Mouse (Mus musculus) lung, embryonic 16.5 days (tissue): ENCODE data around the gene Raly. TPM values are rescaled to one million over a fixed set of nuclear protein-coding genes. Genes with fewer than 3 reads are reported as not detected.
A peak's percentile ranks its signal among the peaks of the same experiment; 100 is the strongest.
"Not testable (repeated sequence)": the region's sequence is repeated elsewhere in the genome, so short reads cannot be mapped to it uniquely, and the experiment has no call there.

Source experiments
- ATAC-seq: fragments of 200-750 bp; cut with Nextera tagmentation; 2 replicates; pipeline ENCODE4 v1.8.0; 2017; ENCODE audit warnings: low read depth, mild to moderate bottlenecking, moderate library complexity
- H3K27ac ChIP-seq: fragments of 300-500 bp; sonication (generic); 2 replicates; pipeline ENCODE4 v1.5.1; 2014; ENCODE audit warnings: mild to moderate bottlenecking, control low read depth, low read length
- H3K27me3 ChIP-seq: fragments of 300-500 bp; sonication (generic); 2 replicates; pipeline ENCODE4 v1.6.1; 2014; ENCODE audit warnings: low read depth, low read length, mixed read lengths; ENCODE audit not compliant: control insufficient read depth, insufficient read depth
- H3K36me3 ChIP-seq: fragments of 300-500 bp; sonication (generic); 2 replicates; pipeline ENCODE4 v1.6.1; 2014; ENCODE audit warnings: low read length; ENCODE audit not compliant: control insufficient read depth, insufficient read depth
- H3K4me1 ChIP-seq: fragments of 300-500 bp; sonication (generic); replicated peaks from 2 replicates; pipeline ENCODE4 v1.6.1; 2014; ENCODE audit warnings: low read length, mixed read lengths; ENCODE audit not compliant: control insufficient read depth, insufficient read depth
- H3K4me2 ChIP-seq: fragments of 300-500 bp; sonication (generic); 2 replicates; pipeline ENCODE4 v1.6.1; 2014; ENCODE audit warnings: low read depth, low read length, control low read depth
- H3K4me3 ChIP-seq: fragments of 300-500 bp; sonication (generic); 2 replicates; pipeline ENCODE4 v1.5.1; 2014; ENCODE audit warnings: mild to moderate bottlenecking, low read length, control low read depth
- H3K9ac ChIP-seq: fragments of 300-500 bp; sonication (generic); 2 replicates; pipeline ENCODE4 v1.6.1; 2014; ENCODE audit warnings: low read length, control low read depth
- H3K9me3 ChIP-seq: fragments of 300-500 bp; sonication (generic); 2 replicates; pipeline ENCODE4 v1.6.1; 2016; ENCODE audit warnings: low read length; ENCODE audit not compliant: control insufficient read depth
- WGBS: fragments of 180-500 bp; shearing (Covaris S2); extraction: QIAGEN DNeasy Blood & Tissue Kit; methylation state at CpG from one replicate; pipeline ENCODE4 v1.1.7; 2014; 5-methylcytosine and 5-hydroxymethylcytosine counted together
- polyA plus RNA-seq: library from polyadenylated mRNA; unstranded; fragments of >200 nt; fragmentation: Nextera tagmentation; extraction: Ambion mirVana; gene quantifications from 2 replicates; pipeline ENCODE4 v1.2.1, GENCODE M21; 2015

Gene Raly
- polyA plus RNA-seq, 1 experiment from 2014 or later: 43.4 TPM

- H3K27me3 ChIP-seq, H3K4me1 ChIP-seq, ATAC-seq, H3K4me3 ChIP-seq, H3K27ac ChIP-seq, H3K4me2 ChIP-seq, H3K9ac ChIP-seq, H3K36me3 ChIP-seq, H3K9me3 ChIP-seq: not testable (repeated sequence)
- WGBS: 82% methylated on average over 8 of the region's 8 CpGs
Measured at GRCm38 (mm10) chr2:154899004-154899403, 108.1 kb downstream of the Raly start.

GRCm38 (mm10) chr2:154899412-154899811 lies 108.5 kb downstream of the Raly start:
- not testable (repeated sequence) for H3K4me2 ChIP-seq, H3K4me1 ChIP-seq, H3K9me3 ChIP-seq, H3K36me3 ChIP-seq, H3K27me3 ChIP-seq, H3K27ac ChIP-seq, H3K9ac ChIP-seq, ATAC-seq, H3K4me3 ChIP-seq
- whole genome bisulfite sequencing: 72% methylated on average over 4 of the region's 4 CpGs

GRCm38 (mm10) chr2:154902111-154902510 lies 111.2 kb downstream of the Raly start:
- no peak overlapping the region for H3K9ac ChIP-seq
- no peaks in the 10 kb centered on the region for H3K27me3 ChIP-seq
- H3K4me3 ChIP-seq: no peak overlapping the region
- H3K36me3 ChIP-seq: no peaks in the 10 kb centered on the region
- no peak overlapping the region for H3K4me2 ChIP-seq
- ATAC-seq: no peak
- no peaks in the 10 kb centered on the region for H3K9me3 ChIP-seq
- no peak overlapping the region for H3K27ac ChIP-seq
- WGBS: 71% methylated on average over 3 of the region's 3 CpGs
- no peaks in the 10 kb centered on the region for H3K4me1 ChIP-seq

- H3K4me2 ChIP-seq: no peak overlapping the region
- 54% methylated on average over 2 of the region's 2 CpGs for WGBS
- no peaks in the 10 kb centered on the region for H3K4me1 ChIP-seq
- H3K4me3 ChIP-seq: no peak overlapping the region
- H3K36me3 ChIP-seq: no peaks in the 10 kb centered on the region
- no peaks in the 10 kb centered on the region for H3K27me3 ChIP-seq
- no peak overlapping the region for H3K27ac ChIP-seq
- no peak for ATAC-seq
- H3K9me3 ChIP-seq: no peaks in the 10 kb centered on the region
- H3K9ac ChIP-seq: no peak overlapping the region
Measured at GRCm38 (mm10) chr2:154905796-154906195, 114.9 kb downstream of the Raly start.

GRCm38 (mm10) chr2:154908223-154908622 lies 117.3 kb downstream of the Raly start:
- H3K27ac ChIP-seq, H3K27me3 ChIP-seq, H3K9ac ChIP-seq, H3K9me3 ChIP-seq, H3K36me3 ChIP-seq, H3K4me2 ChIP-seq, ATAC-seq, H3K4me3 ChIP-seq, H3K4me1 ChIP-seq: not testable (repeated sequence)
- WGBS: 55% methylated on average over 2 of the region's 2 CpGs

- Histone ChIP-seq H3K36me3 (no peaks in the 10 kb centered on the region), H3K9ac (no peak overlapping the region), H3K4me2 (no peak overlapping the region), H3K27me3 (no peaks in the 10 kb centered on the region), H3K4me1 (no peaks in the 10 kb centered on the region), H3K4me3 (no peak overlapping the region), H3K9me3 (peaks cover 2% of the 10 kb centered on the region; the same call in 1 of the 2 replicates), H3K27ac (no peak overlapping the region)
- WGBS: 70% methylated on average over 6 of the region's 6 CpGs
- ATAC-seq: no peak
Measured at GRCm38 (mm10) chr2:154909789-154910188, 118.9 kb downstream of the Raly start.

- no peaks in the 10 kb centered on the region for H3K36me3 ChIP-seq
- 43% methylated on average over 12 of the region's 12 CpGs for WGBS
Measured at GRCm38 (mm10) chr2:154915922-154916541, 125.1 kb downstream of the Raly start.

GRCm38 (mm10) chr2:154916547-154916946 lies 125.7 kb downstream of the Raly start:
- no peaks in the 10 kb centered on the region for H3K36me3 ChIP-seq
- H3K9ac ChIP-seq: no peak overlapping the region
- H3K9me3 ChIP-seq: peaks cover 2% of the 10 kb centered on the region; the same call in 1 of the 2 replicates
- H3K27ac ChIP-seq: no peak overlapping the region
- ATAC-seq: no peak
- H3K4me3 ChIP-seq: no peak overlapping the region
- H3K27me3 ChIP-seq: no peaks in the 10 kb centered on the region
- no peak overlapping the region for H3K4me2 ChIP-seq
- peaks cover 7% of the 10 kb centered on the region for H3K4me1 ChIP-seq
- 16% methylated on average over 2 of the region's 2 CpGs for WGBS

More at GRCm38 (mm10) chr2:154915922-154916541, 125.1 kb downstream of the Raly start:
- Histone ChIP-seq H3K4me1 (peaks cover 7% of the 10 kb centered on the region), H3K9me3 (peaks cover 2% of the 10 kb centered on the region; the same call in 1 of the 2 replicates), H3K4me3 (no peak overlapping the region; the same call in 1 of the 2 replicates), H3K4me2 (peak overlapping the region; percentile 32), H3K27ac (no peak overlapping the region), H3K9ac (no peak overlapping the region), H3K27me3 (no peaks in the 10 kb centered on the region)
- ATAC-seq: peak; percentile 45
